Mouse (Mus musculus) layer of hippocampus, adult 8-10 months (tissue): ENCODE data around the gene Atp4a. TPM values are rescaled to one million over a fixed set of nuclear protein-coding genes. Genes with fewer than 3 reads are reported as not detected.
"Not testable (repeated sequence)": the region's sequence is repeated elsewhere in the genome, so short reads cannot be mapped to it uniquely, and the experiment has no call there.

ENCODE experiments used
- DNase-seq, 2 experiments: peaks; one replicate each; pipeline ENCODE4 v3.0.0; 2022; ENCODE audit warnings: low spot score in 2 of 2
- total RNA-seq, 4 experiments: library from RNA; stranded (reverse); gene quantifications; 2 replicates each; pipeline ENCODE4 v1.2.4; 2022

Gene Atp4a
- total RNA-seq, 4 experiments from 2014 or later = 1.1 to 2.1 (median 1.6) TPM

GRCm38 (mm10) chr7:30729396-30730063, 17.5 kb downstream of the Atp4a start, which contains the start of gene Tmem147:
TSS of gene Tmem147 (minus strand) at chr7:30729540.
- DNase-seq = peak; percentile 94 to 96

GRCm38 (mm10) chr7:30730064-30730722, 18.2 kb downstream of the Atp4a start:
- DNase-seq = not testable (repeated sequence)

- DNase-seq = no peak
Measured at GRCm38 (mm10) chr7:30736211-30736610, 24.2 kb downstream of the Atp4a start.

GRCm38 (mm10) chr7:30742570-30742969, 30.6 kb downstream of the Atp4a start:
- DNase-seq = not testable (repeated sequence)

GRCm38 (mm10) chr7:30743617-30744016, 31.6 kb downstream of the Atp4a start, which contains the start of gene Gapdhs:
TSS of gene Gapdhs (minus strand) at chr7:30743681.
- not testable (repeated sequence) for DNase-seq

- no peak for DNase-seq
Measured at GRCm38 (mm10) chr7:30744022-30744598, 32.1 kb downstream of the Atp4a start.

- DNase-seq = no peak
Measured at GRCm38 (mm10) chr7:30747525-30748204, 35.7 kb downstream of the Atp4a start.

GRCm38 (mm10) chr7:30749824-30750606, 38.0 kb downstream of the Atp4a start:
- DNase-seq = no peak

GRCm38 (mm10) chr7:30751086-30751669, 39.2 kb downstream of the Atp4a start, which contains the start of gene Sbsn:
TSS of gene Sbsn (plus strand) at chr7:30751471.
- no peak for DNase-seq

GRCm38 (mm10) chr7:30757001-30757400, 45.0 kb downstream of the Atp4a start:
- DNase-seq = no peak

GRCm38 (mm10) chr7:30758853-30759252, 46.8 kb downstream of the Atp4a start:
- DNase-seq = no peak

GRCm38 (mm10) chr7:30761769-30762352, 49.9 kb downstream of the Atp4a start:
- DNase-seq = no peak

GRCm38 (mm10) chr7:30763456-30763855, 51.4 kb downstream of the Atp4a start, which contains the start of gene Dmkn:
TSS of gene Dmkn (plus strand) at chr7:30763756.
- no peak for DNase-seq

- no peak for DNase-seq
Measured at GRCm38 (mm10) chr7:30765173-30765572, 53.2 kb downstream of the Atp4a start.

- DNase-seq = no peak
Measured at GRCm38 (mm10) chr7:30766408-30766807, 54.4 kb downstream of the Atp4a start.

- no peak for DNase-seq
Measured at GRCm38 (mm10) chr7:30769236-30769635, 57.2 kb downstream of the Atp4a start.
